Mouse (Mus musculus) monocyte, adult 5-6 weeks (primary cell): Measurements from ENCODE around the gene S100a2. TPM values are rescaled to one million over a fixed set of nuclear protein-coding genes. Genes with fewer than 3 reads are reported as not detected.

Experiments used
- ATAC-seq: fragments of 153-309, 156-312 bp; replicated peaks from 2 replicates; pipeline ENCODE4 v1.8.0; 2017; ENCODE audit warnings: mild to moderate bottlenecking; ENCODE audit not compliant: low TSS enrichment, insufficient number of reproducible peaks, severe bottlenecking, poor library complexity, low FRiP score
- total RNA-seq: library from RNA; stranded (forward); fragments of 200-1000, 200-491, 200-594 nt; gene quantifications from 3 replicates; pipeline ENCODE4 v1.2.3, GENCODE M21; 2017

S100a2 gene
- total RNA-seq, 1 experiment from 2014 or later, result not detected

DNA sequence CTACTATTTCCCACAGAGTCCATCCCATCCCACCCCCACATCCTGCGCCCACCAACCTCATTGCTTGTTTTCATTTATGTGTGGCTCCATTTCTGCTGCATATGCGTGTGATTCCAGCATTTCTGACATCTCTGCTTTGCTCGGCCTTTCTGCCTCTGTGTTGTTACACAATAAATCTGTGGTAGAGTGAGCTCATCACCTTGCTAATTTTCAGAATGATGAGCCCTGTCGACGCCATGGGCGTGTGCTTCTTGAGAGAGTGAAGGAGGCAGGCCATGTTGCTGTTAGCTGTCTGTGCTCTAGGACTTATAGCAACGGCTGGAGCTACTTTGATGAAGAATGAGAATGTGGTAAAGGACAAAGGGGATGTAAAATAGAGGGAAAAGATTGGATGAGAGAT is 50.9 kb downstream of the S100a2 start:
- ATAC-seq, result no peak

Other genes with a start within 250 kb of the S100a2 start
- gene Slc27a3, start 200.3 kb upstream of the S100a2 start, total RNA-seq, result 2.1 TPM in 1 of 3 replicates, not detected in the others
- gene Ints3, start 156.6 kb upstream of the S100a2 start, total RNA-seq, result 11.7 to 26.5 TPM (median 12.9 TPM) in 3 replicates
- not detected in 3 replicates for gene Npr1, start 124.4 kb upstream of the S100a2 start, total RNA-seq
- 72.4 to 84.1 TPM (median 74.7 TPM) in 3 replicates for gene Ilf2, start 114.1 kb upstream of the S100a2 start, total RNA-seq
- 52.4 to 94.4 TPM (median 62.0 TPM) in 3 replicates for gene Snapin, start 99.2 kb upstream of the S100a2 start, total RNA-seq
- 65.3 to 100 TPM (median 80.3 TPM) in 3 replicates for gene Chtop, start 80.7 kb upstream of the S100a2 start, total RNA-seq
- 24.0 to 71.5 TPM (median 39.2 TPM) in 3 replicates for gene S100a1, start 75.9 kb upstream of the S100a2 start, total RNA-seq
- gene S100a13, start 75.8 kb upstream of the S100a2 start, total RNA-seq, result 111 to 176 TPM (median 141 TPM) in 3 replicates
- gene S100a14, start 63.4 kb upstream of the S100a2 start, total RNA-seq, result 3.0 TPM in 1 of 3 replicates, not detected in the others
- not detected in 3 replicates for gene S100a16, start 53.0 kb upstream of the S100a2 start, total RNA-seq
- not detected in 3 replicates for gene S100a3, start 29.7 kb upstream of the S100a2 start, total RNA-seq
- not detected in 3 replicates for gene Gm42674, start 11.7 kb downstream of the S100a2 start, total RNA-seq
- gene S100a4, start 13.5 kb downstream of the S100a2 start, total RNA-seq, result 562 to 1,115 TPM (median 1,082 TPM) in 3 replicates
- not detected in 3 replicates for gene S100a5, start 18.3 kb downstream of the S100a2 start, total RNA-seq
- 318 to 564 TPM (median 521 TPM) in 3 replicates for gene S100a6, start 22.6 kb downstream of the S100a2 start, total RNA-seq
- 0.58 TPM in 1 of 3 replicates, not detected in the others for gene S100a7a, start 63.8 kb downstream of the S100a2 start, total RNA-seq
- 3.4 to 52.7 TPM (median 15.1 TPM) in 3 replicates for gene S100a8, start 78.7 kb downstream of the S100a2 start, total RNA-seq
- 6.2 to 33.7 TPM (median 31.4 TPM) in 3 replicates for gene S100a9, start 105.5 kb downstream of the S100a2 start, total RNA-seq
- gene Pglyrp4, start 136.7 kb downstream of the S100a2 start, total RNA-seq, result not detected in 3 replicates
- gene Gm5849, start 187.6 kb downstream of the S100a2 start, total RNA-seq, result not detected in 3 replicates